Mouse (Mus musculus) spleen, embryonic (tissue): ENCODE measurements at regions not wholly inside any gene's neighbourhood (a gene's known extent, or its start where the extent isn't known, plus 50 kb on each side); places are given as distances from the start of the nearest gene placed in this dataset.

Experiments used
- CTCF ChIA-PET: fragments of 350-600 bp; sonication (Branson Sonifier 250); formaldehyde crosslinking; loops from one replicate; lab custom pipeline; 2022; lab: Charles Lee

- CTCF ChIA-PET: no interaction called here
Observed at GRCm38 (mm10) chr6:111621684-111622480, 651.7 kb upstream of the Lmcd1 start.

- CTCF ChIA-PET: no interaction called here
Observed at GRCm38 (mm10) chr6:111622481-111623139, 650.9 kb upstream of the Lmcd1 start.

GRCm38 (mm10) chr6:111623140-111623497 lies 650.4 kb upstream of the Lmcd1 start:
- CTCF ChIA-PET: no interaction called here

DNA sequence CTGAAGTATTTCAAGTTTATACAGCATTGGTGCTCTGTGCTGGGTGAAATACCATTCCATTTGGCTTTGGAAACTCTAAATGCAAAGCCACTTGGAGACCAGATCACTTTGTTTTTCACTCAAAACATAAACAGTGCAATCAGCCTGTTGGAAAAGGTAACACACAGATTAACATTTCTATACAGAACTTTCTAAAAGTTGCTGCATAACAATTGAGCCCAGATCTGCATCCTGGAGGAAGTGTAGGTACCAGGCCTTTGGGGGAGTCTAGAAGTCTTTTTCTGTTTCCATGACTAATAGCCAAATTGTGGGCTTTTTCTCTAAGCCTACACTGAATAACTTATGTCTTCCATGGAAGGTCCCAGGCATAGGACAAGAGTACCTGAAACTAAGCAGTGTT lies 648.1 kb upstream of the Lmcd1 start:
- CTCF ChIA-PET: no interaction called here

DNA sequence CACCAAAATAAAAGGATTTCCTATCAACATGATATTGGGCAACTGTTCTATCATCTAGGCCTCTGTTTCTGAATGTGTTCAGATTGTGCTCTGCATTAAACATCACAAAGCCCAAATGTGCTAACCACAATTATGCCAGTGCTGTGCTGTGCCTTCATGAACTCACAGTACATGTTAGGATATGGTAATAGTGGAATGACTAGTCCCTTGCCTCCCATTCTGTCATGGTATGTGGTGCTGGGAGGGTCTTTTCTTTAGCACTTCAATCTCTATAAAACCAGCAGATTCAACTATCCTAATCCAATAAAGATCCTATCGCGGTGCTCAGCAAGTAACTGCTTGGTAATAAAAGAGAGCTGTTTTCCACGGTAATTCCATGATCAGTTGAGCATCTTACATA lies 620.8 kb upstream of the Lmcd1 start:
- CTCF ChIA-PET: no interaction called here

- CTCF ChIA-PET: no interaction called here
Observed at GRCm38 (mm10) chr6:111659957-111660356, 613.6 kb upstream of the Lmcd1 start.

DNA sequence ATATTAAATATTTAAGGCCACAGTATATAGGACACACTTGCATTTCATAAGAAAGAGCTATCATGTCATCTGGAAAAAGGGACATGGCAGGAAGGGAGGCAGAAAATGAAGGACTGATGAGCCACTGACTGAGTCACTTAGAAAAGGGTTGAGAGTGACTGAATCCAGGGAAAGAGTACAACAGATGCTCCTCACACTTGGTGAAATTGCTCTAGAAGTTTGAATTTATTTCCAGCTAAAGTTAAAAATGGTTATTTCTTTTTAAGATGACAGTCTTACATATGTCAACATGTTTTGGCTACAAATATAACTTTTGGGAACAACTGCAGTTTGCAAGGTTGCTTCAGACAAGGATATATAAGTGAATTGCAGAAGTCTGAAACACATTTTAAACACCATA lies 609.0 kb upstream of the Lmcd1 start:
- CTCF ChIA-PET: no interaction called here

GRCm38 (mm10) chr6:111684911-111685310 lies 588.6 kb upstream of the Lmcd1 start:
- CTCF ChIA-PET: no interaction called here

GRCm38 (mm10) chr6:111702864-111703263 lies 570.7 kb upstream of the Lmcd1 start:
- CTCF ChIA-PET: interaction anchor here (0.7 kb wide), 1 partner anchor 9 kb away, joined by 5 read pairs; no protein-coding TSS in a partner anchor

- CTCF ChIA-PET: no interaction called here
Observed at GRCm38 (mm10) chr6:111708277-111708676, 565.3 kb upstream of the Lmcd1 start.

DNA sequence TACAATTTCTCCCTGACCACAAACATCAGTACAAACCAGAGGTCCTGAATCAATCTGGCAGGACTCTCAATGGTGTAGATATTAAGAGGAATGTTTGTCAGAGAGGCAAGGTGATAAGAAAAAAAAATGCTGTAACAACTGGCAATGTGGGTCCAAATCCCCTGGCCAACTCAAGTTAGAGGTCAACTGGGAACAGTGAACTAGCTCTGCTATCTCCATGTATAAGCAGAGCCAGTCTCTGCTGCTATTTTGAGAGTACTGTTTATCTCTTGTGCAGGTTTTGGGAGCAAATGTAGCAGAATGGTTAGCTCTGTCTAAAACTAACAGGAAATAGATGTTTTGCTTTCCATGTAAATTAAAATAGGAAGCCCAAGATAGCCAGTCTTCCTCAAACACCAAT lies 547.6 kb upstream of the Lmcd1 start:
- CTCF ChIA-PET: no interaction called here

DNA sequence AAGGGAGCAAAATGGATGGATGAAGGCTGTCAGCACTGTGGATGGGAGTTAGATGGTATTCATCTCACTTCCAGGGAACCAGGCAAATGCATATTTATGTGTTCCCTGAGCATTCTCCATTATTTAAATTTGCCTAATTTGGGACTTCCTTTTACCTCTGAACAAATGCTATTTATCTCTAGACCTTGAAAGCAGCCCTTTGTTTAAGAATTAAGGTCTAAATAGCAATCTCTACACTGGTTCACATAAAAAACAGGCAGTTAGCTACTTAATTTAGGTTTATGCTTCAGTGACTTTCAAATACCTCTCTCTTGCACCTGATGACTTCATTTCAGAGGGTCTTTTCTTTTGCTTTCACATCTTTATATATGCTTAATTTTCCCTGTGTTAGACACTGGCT lies 543.2 kb upstream of the Lmcd1 start:
- CTCF ChIA-PET: no interaction called here

- CTCF ChIA-PET: no interaction called here
Observed at GRCm38 (mm10) chr6:111733926-111734325, 539.6 kb upstream of the Lmcd1 start.

DNA sequence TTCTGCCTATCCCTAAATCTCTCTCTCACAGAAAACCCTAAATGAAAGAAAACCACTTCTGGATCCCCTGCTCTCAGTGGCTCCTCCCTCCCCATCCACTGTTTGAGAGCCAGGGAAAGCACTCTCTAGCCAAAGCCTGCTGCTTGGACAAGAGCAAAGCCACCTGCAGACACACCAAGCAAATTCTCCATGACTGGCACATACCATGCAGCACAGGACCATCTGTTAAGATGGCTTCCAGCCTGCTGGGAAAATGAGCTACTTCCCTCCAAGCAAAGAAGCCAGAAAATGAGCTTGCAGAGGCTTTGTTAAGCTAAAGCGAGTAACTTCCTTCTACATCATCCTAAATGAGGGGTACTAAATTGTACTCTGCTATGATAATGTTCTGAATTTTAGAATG lies 534.6 kb upstream of the Lmcd1 start:
- CTCF ChIA-PET: no interaction called here

DNA sequence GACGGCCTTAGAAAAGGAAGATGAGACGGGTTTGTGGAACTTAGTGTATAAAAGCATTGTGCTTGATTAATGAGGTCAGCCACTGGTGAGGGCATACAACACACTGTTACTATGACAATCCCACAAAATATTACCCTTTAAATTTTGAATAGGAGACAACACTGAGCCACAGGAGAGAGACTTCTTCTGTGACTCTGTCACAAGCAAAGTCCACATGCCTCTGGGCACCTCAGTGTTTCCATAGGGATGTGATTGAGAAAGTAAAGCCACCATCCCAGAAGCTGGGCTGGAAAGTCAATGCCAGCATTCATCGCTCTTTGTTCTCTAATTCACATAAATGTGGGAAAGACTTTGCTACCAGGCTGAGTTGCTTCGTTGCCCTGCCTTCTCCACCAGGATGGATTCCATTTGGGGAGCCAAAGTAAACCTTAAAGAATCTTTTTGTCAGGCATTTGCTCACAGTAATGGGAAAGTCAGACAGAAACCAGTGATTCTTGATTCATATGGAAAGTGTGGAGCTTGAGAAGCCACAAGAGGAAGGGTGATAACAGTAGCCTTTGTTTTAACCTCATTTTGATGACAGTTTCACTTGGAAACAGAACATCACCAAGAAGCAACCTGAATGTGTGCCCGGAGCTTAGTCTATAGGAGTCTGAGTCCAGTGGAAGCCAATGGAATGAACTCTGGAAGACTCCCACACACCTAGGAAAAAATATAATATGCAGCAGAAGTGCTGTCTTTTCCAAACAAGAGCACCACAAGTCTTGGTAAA lies 491.7 kb upstream of the Lmcd1 start:
- CTCF ChIA-PET: no interaction called here

DNA sequence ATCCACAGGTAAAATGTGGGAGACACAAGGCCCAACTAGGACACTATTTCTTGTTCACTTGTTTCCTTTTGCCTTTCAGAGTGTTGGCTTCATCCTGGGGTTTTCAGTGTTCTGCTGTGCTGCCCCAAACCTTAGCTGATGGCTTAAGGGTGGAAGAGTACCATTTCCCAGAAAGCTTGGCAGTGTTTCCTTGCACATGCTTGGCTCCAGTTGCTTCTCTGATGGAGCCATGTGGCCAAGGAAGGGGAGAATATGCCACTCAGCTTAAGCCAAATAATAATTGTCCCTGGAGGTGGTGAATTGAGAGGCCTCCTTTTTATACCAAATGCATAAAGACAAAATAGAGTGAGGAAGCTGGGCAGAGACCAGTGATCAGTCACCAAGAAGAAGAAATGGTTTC lies 464.9 kb upstream of the Lmcd1 start:
- CTCF ChIA-PET: no interaction called here

GRCm38 (mm10) chr6:111813982-111814603 lies 459.5 kb upstream of the Lmcd1 start:
- CTCF ChIA-PET: no interaction called here

GRCm38 (mm10) chr6:111815150-111815549 lies 458.4 kb upstream of the Lmcd1 start:
- CTCF ChIA-PET: no interaction called here

DNA sequence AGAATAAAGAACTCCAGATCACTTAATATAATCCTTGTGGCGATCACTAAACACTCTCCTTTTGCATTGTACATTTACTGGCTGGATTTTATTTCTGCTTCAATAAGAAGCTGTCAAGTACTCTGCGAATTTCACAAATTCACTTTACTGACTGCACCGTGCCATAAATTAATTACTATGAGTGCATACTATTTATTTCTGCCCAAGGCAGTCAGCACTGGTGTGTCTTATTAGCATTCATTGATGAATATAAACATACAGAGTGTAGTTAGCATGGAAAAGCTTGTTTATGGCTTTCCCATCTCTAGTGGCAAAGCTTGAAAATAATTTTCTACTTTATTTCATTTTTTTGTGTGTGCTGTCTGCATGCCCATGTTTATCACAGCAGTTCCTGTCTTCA lies 453.3 kb upstream of the Lmcd1 start:
- CTCF ChIA-PET: no interaction called here

GRCm38 (mm10) chr6:111844321-111844835 lies 429.2 kb upstream of the Lmcd1 start:
- CTCF ChIA-PET: no interaction called here

- CTCF ChIA-PET: no interaction called here
Observed at GRCm38 (mm10) chr6:111866101-111866598, 407.4 kb upstream of the Lmcd1 start.

GRCm38 (mm10) chr6:111882557-111882956 lies 391.0 kb upstream of the Lmcd1 start:
- CTCF ChIA-PET: no interaction called here
